Mouse (Mus musculus) heart, postnatal 10 days (tissue): ENCODE data around the gene Pex12. TPM values are rescaled to one million over a fixed set of nuclear protein-coding genes. Genes with fewer than 3 reads are reported as not detected.
A peak's percentile ranks its signal among the peaks of the same experiment; 100 is the strongest.
"Not testable (repeated sequence)": the region's sequence is repeated elsewhere in the genome, so short reads cannot be mapped to it uniquely, and the experiment has no call there.

ENCODE experiments used
- DNase-seq, 2 experiments: peaks; one replicate each; pipeline ENCODE4 v3.0.0; 2021
- intact Hi-C: fragments of 180-260 bp; cut with DNase I; formaldehyde crosslinking; loops from one replicate; pipeline ENCODE4 v1.15.1; 2025
- total RNA-seq, 2 experiments: library from RNA; stranded (reverse); gene quantifications; 2 replicates each; pipeline ENCODE4 v1.2.3; 2021

Pex12 gene
- 10 to 100 TPM; 12.8 to 12.9 TPM for total RNA-seq

DNA sequence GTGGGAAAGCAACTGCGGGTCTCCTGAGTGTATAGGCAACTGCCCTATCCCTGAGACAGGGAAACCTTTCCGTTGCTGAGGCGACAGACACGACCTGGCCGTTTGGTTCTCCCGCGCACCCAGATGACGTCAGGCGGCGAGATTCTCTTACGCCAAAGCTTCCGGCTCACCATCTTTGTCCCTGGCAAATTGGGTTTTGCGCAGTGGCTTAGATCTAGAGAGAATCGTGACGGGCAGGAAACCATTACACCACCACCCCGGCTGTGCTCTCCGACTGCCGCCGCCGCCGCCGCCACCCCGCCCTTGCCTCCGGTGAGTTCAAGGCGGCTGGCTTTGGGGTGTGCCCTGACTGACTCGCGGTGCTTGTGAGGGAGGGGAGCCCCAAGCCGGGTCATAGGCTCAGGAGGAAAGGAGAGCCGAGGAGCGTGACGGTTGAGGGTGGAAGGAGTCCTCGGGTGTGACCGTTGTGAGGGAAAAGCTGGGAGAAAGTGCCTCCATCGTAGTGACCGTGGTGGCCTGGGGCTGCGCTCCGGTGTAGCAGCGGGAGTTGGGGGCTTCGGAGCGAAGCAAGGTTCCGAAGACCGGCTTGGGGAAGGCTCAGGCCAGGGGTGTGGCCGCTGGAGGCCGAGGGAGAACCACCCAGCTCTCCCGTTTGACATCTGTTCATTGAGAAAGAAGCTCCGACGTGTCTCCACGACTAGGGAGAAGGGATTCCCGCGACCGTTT is at the start of gene Pex12:
TSS of gene Pex12 (minus strand) at position 61 of the 726 bp plus-strand sequence.
- intact Hi-C loops, result no loop called here

DNA sequence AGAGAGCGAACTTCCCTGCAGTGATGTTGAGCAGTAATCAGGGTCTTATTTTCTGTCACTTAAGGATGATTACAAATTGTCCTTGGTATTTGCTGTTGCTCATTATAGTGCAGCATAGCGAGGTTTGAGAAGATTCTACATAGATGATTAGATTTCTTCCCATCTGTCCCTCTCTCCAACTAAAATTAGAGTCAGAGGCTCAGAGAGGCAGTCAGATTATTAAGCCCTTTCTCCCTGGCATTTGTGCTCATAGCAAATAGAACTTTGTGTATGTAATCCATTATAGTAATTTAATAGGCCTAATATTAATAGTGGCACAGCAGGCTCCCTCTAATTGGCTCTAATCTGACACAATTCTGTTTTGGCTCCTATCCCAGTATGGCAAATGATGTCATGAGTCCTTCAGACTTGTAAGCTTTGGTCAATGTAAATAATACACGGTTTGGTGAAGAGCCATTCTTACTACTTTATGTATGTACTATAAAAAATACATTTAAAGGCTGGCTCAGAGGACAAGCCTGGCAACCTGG is 39.4 kb upstream of the Pex12 start:
- DNase-seq, result no peak
- intact Hi-C loops, result no loop called here

More for the DNA sequence above, at the start of gene Pex12:
- peak; percentile 96 to 98 for DNase-seq

DNA sequence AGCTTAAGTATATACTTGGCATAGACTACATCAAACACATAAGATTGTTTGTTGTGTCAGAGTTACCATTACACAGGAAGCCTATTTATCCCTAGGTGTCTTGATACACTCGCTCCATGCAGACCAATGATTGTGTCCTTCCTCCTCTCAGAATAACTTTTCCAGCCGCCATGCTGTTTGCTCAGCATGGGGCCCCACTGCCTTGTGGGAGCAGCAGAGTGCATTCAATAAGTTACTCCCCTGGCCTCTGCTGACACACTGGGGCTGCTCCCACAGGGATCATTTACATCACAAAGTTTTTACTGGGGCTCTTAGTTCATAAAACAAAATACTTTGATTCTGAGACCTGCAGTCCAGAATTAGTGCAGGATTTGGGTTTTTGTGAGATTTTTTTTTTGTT is 37.3 kb upstream of the Pex12 start:
- intact Hi-C loops, result no loop called here
- no peak for DNase-seq

DNA sequence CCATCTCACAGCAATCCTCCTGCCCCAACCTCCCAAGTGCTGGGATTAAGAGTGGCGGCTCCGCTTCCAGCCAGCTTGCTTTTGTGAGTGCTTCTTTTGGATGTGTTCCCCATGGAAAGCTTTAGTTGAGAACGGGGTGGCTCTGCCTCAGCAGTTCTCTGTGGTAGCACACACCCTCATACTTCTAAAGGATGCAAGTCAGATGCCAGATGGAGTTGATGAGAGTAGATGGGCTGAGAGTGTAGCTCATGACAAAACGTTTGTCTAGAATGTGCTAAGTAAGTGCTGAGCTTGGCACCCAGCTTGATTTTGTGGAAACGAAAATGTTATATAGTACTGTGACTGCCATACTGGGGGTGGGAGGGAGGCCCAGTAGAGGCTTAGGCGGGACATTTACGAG is 33.4 kb upstream of the Pex12 start:
- DNase-seq, result no peak
- intact Hi-C loops, result no loop called here

DNA sequence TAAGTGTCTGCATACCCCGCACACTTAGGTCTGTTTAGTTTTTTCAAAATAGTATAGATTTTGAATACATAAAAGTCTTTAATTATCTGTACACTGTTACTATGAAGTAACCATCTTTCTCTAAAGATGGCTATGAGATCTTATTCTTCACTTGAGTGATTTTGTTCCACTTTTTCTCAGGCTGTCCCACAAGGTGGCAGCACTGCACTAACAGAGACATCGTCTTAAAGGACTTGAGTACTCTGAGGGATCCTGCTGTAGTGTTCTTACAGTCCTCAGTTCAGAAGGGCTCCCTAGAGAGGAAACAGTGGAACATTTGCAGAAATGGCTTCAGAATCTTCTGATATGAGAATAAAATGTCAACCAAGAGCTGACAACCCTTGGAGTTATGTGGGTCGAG is 25.0 kb upstream of the Pex12 start:
- intact Hi-C loops, result loop anchor here (1.0 kb wide), 1 partner anchor 97 kb away; no protein-coding TSS in a partner anchor
- peak; percentile 40 to 70 for DNase-seq

DNA sequence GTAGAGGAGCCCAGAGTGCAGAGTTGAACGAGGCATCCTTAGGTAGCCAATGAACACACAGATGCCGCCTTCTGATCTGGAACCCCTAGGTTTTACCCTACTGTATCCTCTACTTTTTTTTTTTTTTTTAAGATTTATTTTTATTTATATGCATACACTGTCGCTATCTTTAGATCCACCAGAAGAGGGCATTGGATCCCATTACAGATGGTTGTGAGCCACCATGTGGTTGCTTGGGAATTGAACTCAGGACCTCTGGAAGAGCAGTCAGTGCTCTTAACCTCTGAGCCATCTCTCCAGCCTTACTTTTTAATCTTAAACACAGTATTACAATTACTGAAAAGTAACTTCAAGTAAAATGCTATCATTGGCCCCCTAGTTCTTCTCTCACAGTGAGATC is 24.3 kb upstream of the Pex12 start:
- not testable (repeated sequence) for DNase-seq
- intact Hi-C loops, result loop anchor here (1.0 kb wide), 1 partner anchor 98 kb away; no protein-coding TSS in a partner anchor

DNA sequence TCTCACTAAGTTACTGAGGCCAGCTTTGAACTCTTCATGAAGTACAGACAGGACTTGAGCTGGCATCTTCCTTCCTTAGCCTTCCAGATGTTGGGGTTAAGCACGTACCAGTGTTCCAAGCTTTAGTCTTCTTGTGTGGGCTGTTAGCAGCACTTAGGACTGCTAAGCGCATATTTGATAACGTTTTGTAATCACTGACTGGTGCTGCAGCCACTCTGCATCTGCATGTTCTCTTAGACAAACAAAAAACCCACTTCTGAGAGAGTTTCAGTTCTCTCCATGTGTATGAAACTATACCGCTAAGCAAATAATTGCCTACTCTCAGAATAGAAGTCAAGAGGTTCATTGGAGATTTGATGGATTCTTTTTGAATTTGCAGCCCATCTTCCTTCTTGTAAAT is 16.7 kb upstream of the Pex12 start:
- intact Hi-C loops, result no loop called here
- no peak for DNase-seq

DNA sequence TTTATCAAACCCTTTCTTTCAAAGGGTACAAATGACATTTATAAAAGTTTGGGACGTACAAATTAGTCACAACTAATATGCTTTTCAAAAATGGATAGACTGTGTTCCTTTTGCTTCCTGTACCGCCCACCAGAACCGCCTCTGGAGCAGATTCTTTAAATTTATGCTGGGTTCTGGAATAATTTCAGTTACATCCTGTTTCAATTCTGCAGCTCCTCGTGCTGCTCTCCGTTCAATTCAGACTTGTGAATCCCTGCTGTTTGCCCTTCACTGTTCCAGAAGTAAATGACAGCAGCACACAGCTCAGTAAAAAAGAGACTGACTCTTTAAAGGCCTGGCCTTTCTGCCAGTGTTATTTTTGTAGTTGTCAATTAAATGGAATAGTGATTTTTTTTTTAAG is 10.1 kb upstream of the Pex12 start:
- intact Hi-C loops, result no loop called here
- no peak for DNase-seq

DNA sequence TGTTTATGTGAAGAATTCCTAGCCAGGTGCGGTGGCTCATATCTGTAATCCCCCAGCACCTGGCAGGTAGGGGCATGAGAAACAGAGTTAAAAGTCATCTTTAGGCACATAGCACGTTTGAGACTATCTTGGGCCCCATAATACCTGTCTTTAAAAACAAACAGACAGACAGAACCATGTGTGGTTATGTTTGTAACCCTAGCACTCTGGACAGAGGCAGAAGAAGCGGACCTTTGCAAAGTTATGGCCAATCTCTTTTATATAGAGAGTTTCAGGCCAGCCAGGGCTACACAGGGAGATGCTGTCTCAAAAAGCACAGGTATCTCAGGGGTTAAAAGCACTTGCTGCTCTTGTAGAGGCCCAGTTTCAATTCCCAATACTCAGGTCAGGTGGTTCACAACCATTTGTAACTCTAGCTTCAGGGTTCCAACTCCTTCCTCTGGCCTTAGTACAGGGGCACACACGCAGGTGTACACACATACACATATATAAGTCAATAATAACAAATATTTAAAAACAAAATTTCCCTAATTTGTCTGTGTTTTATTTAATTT is 4.4 kb upstream of the Pex12 start:
- intact Hi-C loops, result no loop called here

DNA sequence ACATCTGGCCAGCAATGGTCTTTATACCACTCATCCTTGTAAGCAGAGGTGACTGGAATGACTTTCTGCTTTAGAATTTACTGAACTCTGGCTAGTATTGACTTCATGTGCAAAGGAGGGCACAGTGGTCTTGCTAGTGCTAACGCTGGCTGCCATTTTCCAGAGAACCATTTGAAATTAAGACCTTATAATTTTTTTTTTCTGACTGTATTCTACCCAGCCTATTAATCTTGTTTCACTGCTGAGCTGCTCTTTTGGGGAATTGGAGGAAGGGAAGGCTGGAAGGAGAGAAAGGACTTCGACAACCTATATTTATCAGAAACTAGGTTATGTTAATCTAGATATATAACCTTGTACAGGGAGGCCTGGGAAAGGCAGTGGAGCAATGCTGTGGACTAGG is 2.1 kb upstream of the Pex12 start:
- no peak for DNase-seq
- intact Hi-C loops, result no loop called here

More for the DNA sequence above, 4.4 kb upstream of the Pex12 start:
- DNase-seq, result no peak

DNA sequence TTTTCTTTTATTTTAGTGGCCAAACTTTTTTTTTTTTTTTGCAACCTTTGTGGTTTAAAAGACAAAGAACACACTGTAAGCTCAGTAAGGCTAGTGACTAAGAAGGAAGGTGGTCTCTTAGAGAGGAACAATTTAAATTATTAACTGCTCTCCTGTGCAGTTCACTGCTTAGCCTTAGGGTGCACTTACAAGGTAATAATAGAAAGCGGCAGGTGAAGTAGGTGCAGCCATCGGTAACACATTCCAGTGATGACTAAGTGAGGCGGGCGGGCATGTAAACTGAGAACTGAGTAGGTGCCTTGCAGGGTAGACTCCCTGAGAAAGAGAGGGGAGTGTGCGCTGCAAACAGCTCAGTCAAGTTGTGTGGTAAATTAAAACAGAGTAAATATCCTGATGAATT is 1.4 kb upstream of the Pex12 start:
- intact Hi-C loops, result no loop called here
- DNase-seq, result no peak

DNA sequence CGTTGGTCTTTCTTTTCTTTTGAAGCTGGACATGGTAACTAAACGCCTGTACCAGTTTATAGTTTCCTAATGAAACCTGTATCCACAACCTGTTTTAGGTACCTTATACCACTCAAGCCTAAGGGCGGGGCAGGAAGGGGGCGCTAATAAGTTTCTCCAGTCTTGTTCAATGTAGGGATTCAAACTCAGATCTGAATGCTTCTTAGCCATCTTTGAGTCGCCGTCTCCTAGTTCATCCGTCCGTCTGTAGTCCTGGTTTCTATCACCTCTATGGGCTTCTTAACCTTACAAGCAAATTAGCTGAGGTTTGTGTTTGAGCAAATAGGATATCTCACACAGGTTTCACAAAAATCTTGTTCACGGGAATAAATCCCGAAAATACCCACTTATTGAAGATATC is 262 bp downstream of the Pex12 start:
- no peak for DNase-seq
- intact Hi-C loops, result no loop called here

DNA sequence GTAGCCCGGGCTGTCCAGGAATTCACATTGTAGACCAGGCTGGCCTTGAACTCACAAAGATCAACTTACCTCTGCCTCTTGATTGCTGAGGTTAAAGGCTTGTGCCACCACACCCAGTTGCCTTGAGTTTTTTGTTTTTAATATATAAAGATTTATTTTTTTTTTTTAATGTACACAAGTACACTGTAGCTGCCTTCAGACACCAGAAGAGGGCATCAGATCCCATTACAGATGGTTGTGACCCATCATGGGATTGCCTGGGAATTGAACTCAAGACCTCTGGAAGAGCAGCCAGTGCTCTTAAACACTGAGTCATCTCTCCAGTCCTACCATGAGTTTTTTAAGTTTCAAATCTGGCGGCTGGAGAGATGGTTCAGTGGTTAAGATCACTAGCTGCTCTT is 955 bp downstream of the Pex12 start:
- intact Hi-C loops, result no loop called here
- no peak for DNase-seq

DNA sequence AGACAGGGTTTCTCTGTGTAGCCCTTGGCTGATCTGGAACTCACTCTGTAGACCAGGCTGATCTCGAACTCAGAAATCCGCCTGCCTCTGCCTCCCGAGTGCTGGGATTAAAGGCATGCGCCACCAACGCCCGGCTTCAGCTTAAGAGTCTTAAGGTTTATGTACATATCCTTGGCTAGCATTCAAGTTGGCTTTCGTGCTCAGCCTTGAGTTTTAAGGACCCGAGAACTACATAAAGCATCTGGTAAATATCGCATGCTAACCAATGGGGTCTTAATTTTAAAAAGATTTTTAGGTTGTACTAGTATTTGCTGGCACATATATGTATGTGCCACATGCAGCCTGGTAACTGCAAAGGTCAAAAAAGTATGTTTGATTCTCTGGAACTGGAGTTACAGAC is 2.7 kb downstream of the Pex12 start:
- no peak for DNase-seq
- intact Hi-C loops, result loop anchor here (10.0 kb wide), 1 partner anchor 535 kb away; the partner anchor contains the start of genes Cct6b and Zfp830

DNA sequence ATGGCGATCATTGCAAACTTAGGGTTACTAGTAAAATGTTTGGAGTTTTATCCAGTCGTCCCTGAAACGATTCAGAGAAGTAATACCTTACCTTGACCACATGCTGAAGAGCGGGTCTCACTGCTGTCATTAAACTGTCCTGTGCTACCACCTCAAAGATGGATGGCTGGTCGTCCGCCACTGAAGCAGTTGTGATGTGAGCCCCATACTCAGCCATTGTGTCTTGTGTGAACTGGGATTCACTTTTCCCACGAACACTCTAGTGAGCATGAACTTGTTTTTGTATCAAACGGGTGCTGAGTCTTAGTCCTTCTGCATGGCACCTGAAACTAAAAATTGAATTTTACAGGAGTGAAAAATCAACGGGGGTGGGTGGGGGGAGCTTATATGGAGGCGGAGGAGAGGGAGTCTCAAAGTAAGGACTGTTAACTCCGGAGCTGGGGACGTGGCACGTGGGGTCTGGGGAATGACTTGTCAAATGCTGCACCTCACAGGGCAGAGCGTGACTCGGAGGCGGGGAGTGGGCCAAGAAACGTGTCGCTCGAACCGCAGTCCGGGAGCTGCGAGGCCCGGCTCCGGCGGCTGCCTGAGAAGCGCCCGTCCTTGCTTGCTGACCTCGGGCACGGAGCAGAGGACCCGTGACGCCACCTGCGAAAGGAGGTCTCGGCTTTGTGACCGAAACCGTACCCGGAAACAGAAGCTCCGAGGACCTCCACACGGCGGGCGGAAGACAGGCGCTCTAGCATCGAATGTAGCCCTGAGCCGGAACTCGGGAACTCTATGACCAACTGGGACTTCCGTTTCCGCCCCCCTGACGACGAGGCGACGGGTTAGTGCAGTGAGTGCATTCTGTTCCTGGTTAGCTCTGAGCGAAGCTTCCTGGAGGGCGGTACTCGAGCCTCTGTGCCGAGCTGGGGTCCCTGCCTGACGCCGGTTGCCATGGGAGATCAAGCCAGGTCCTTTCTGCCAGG is 3.9 kb downstream of the Pex12 start, which contains the start of gene Ap2b1:
TSS of gene Ap2b1 (plus strand) at position 800 of the 971 bp plus-strand sequence.
- DNase-seq, result peak; percentile 95
- intact Hi-C loops, result loop anchor here (10.0 kb wide), 1 partner anchor 534 kb away; the partner anchor contains the start of genes Cct6b and Zfp830

DNA sequence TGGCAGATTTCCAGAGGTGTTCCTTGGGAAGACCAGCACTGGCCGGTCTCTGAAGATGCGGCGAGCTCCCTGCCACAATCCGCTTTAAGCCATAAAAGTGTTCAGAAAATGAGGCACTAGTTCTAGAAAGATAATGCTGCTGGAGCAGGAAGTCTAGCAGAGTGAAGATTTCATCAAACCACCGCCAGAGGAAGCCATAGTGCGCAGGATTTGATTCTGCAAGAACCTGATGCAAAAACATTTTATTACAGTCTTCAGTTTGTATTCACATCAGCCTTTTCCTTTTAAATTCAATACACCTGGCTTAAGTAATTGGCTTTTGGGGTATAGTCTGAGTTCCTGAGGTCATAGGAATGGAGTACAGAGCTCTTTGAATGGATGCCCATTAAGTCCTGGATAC is 4.6 kb downstream of the Pex12 start:
- peak in 1 of 2 experiments; percentile 15 for DNase-seq
- intact Hi-C loops, result loop anchor here (10.0 kb wide), 1 partner anchor 533 kb away; the partner anchor contains the start of genes Cct6b and Zfp830

DNA sequence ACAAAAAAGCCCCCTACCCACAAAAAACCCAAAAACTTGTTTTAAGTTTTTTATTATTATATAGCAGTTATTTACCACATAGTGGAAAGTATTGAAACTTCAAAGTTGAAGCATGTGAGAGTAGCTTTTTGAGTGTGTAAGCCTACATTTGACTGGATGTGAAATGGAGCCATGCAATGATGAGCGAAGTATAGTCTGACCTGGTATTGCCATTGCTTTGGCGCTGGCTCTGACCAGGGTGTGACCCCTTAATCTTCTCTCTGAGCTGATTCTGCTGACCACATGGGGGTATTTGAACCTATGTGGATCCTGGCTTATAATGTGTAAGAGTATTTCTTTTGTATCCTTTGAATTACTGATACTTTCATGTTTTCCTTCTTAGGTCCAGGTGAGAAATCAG is 8.3 kb downstream of the Pex12 start:
- intact Hi-C loops, result loop anchor here (10.0 kb wide), 1 partner anchor 529 kb away; the partner anchor contains the start of genes Cct6b and Zfp830
- DNase-seq, result no peak

DNA sequence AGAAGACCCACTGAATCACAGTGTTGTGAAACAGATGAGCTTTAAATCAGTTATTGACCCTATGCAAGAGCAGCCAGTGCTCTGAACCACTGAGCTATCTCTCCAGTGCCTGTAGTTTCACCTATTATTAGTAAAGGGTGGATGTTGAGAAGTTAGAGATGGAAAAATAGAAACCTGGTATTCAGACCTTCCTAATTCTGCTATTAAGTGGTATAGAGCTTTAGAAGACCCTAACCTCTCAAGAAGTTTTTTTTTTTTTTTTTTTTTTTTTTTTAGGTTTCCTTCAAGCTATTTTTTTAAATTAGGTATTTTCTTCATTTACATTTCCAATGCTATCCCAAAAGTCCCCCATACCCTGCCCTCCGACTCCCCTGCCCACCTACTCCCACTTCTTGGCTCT is 9.2 kb downstream of the Pex12 start:
- intact Hi-C loops, result loop anchor here (10.0 kb wide), 1 partner anchor 528 kb away; the partner anchor contains the start of genes Cct6b and Zfp830
- DNase-seq, result no peak

DNA sequence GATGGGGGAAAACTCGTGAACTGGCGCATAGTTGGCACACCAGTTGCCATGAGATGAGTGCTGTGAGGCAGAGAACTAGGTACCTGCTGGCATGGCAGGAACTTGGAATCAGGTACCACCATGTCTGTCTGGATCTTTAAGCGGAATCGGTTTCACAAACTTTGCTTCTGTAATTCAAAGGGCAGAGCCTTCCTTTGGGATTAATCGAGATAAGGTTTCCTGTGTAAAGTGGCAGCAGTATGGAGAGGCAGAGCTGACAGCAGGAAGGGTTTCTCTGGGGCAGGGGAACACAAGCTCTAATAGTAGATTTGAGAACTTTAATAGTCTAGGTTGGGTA is 10.2 kb downstream of the Pex12 start:
- intact Hi-C loops, result loop anchor here (10.0 kb wide), 1 partner anchor 527 kb away; the partner anchor contains the start of genes Cct6b and Zfp830
- peak; percentile 25 to 31 for DNase-seq
